Mouse (Mus musculus) MEL-GATA-1-ER (cell line): Measurements from ENCODE around the gene Otor.

ENCODE experiments used
- DNase-seq: peaks from one replicate; pipeline ENCODE4 v3.0.0-alpha.2; 2012; ENCODE audit warnings: low read depth; ENCODE audit errors: extremely low read depth

Otor gene

DNA sequence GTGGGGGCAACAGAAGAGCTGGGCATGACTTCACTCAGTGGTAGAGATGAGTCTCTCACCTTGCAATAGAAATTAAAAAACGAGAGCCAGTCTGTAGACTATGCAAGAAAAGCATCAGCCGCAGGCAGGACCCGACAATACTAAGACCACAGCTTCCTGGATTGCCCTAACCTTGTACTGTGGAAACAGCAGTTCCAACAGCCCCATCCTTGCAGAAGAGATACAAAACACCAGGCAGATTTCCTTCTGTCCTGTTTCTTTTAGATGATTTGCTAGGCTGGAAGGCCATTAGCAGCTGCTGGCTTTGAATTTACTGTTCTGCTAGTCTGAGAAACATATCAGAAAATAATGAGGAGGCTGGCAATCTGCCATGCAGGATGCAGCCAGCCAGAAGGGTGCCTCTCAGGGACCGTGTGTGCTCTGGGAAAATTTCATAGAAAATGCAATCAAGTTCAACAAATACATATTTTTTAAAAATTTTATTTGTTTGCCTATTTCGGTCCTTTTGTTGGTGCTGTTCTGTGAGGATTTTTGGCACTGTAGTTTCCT, 52.9 kb downstream of the Otor start:
- DNase-seq, result no peak
